Mouse (Mus musculus): ENCODE data around the gene Slc25a44. TPM values are rescaled to one million over a fixed set of nuclear protein-coding genes. Genes with fewer than 3 reads are reported as not detected.
"Not testable (repeated sequence)": the region's sequence is repeated elsewhere in the genome, so short reads cannot be mapped to it uniquely, and the experiment has no call there.

Slc25a44 gene
- polyA plus RNA-seq, 1 experiment: 44.8 TPM

GRCm38 (mm10) chr3:88403522-88404230 lies 21.3 kb downstream of the Slc25a44 start:
- H3K27ac ChIP-seq (ENCODE audit: insufficient read depth, low read depth, low read length): no peak overlapping the region
- no peak for TF ChIP-seq CTCF (IDR thresholded peaks at IDR 0.05; ENCODE audit: extremely low read depth, insufficient read length, insufficient replicate concordance, low read depth, low read length)
- TF ChIP-seq POLR2A (IDR thresholded peaks at IDR 0.05; ENCODE audit: low read depth, low read length): no peak
- no peak overlapping the region for H3K4me3 ChIP-seq (ENCODE audit: low read depth, low read length)
- H3K36me3 ChIP-seq (ENCODE audit: control insufficient read depth, insufficient read depth, low read length): peaks cover 8% of the 10 kb centered on the region; the same call in 1 of the 2 replicates
- 91% methylated on average over 10 of the region's 10 CpGs for WGBS
- no peaks in the 10 kb centered on the region for H3K27me3 ChIP-seq (ENCODE audit: control insufficient read depth, insufficient read depth, low read length)
- H3K4me1 ChIP-seq (ENCODE audit: control insufficient read depth, insufficient read depth, insufficient read length, low read length): peaks cover 9% of the 10 kb centered on the region; the same call in 1 of the 2 replicates

- Histone ChIP-seq H3K36me3 (ENCODE audit: control insufficient read depth, insufficient read depth, low read length) (peaks cover 14% of the 10 kb centered on the region; the same call in 1 of the 2 replicates), H3K4me1 (ENCODE audit: control insufficient read depth, insufficient read depth, insufficient read length, low read length) (no peaks in the 10 kb centered on the region), H3K27ac (ENCODE audit: insufficient read depth, low read depth, low read length) (no peak overlapping the region), H3K4me3 (ENCODE audit: low read depth, low read length) (no peak overlapping the region), H3K27me3 (ENCODE audit: control insufficient read depth, insufficient read depth, low read length) (no peaks in the 10 kb centered on the region)
- WGBS: 89% methylated on average over 2 of the region's 2 CpGs
- TF ChIP-seq POLR2A (IDR thresholded peaks at IDR 0.05; ENCODE audit: low read depth, low read length) (no peak), CTCF (IDR thresholded peaks at IDR 0.05; ENCODE audit: extremely low read depth, insufficient read length, insufficient replicate concordance, low read depth, low read length) (no peak)
These were observed 26.3 kb downstream of the Slc25a44 start for GRCm38 (mm10) chr3:88398666-88399065.

- no peak for TF ChIP-seq POLR2A (IDR thresholded peaks at IDR 0.05; ENCODE audit: low read depth, low read length)
- no peak for TF ChIP-seq CTCF (IDR thresholded peaks at IDR 0.05; ENCODE audit: extremely low read depth, insufficient read length, insufficient replicate concordance, low read depth, low read length)
- WGBS: 83% methylated on average over 8 of the region's 8 CpGs
- Histone ChIP-seq H3K4me3 (ENCODE audit: low read depth, low read length) (peak overlapping the region; percentile 8; the same call in 1 of the 2 replicates), H3K27me3 (ENCODE audit: control insufficient read depth, insufficient read depth, low read length) (peaks cover 5% of the 10 kb centered on the region; the same call in 1 of the 2 replicates), H3K27ac (ENCODE audit: insufficient read depth, low read depth, low read length) (no peak overlapping the region), H3K36me3 (ENCODE audit: control insufficient read depth, insufficient read depth, low read length) (peaks cover 13% of the 10 kb centered on the region; the same call in 1 of the 2 replicates), H3K4me1 (ENCODE audit: control insufficient read depth, insufficient read depth, insufficient read length, low read length) (no peaks in the 10 kb centered on the region)
These were observed 29.2 kb downstream of the Slc25a44 start for GRCm38 (mm10) chr3:88395742-88396141.

- Histone ChIP-seq H3K4me1 (ENCODE audit: control insufficient read depth, insufficient read depth, insufficient read length, low read length) (no peaks in the 10 kb centered on the region), H3K36me3 (ENCODE audit: control insufficient read depth, insufficient read depth, low read length) (peaks cover 12% of the 10 kb centered on the region), H3K27ac (ENCODE audit: insufficient read depth, low read depth, low read length) (no peak overlapping the region), H3K4me3 (ENCODE audit: low read depth, low read length) (peak overlapping the region; percentile 8; the same call in 1 of the 2 replicates), H3K27me3 (ENCODE audit: control insufficient read depth, insufficient read depth, low read length) (peaks cover 9% of the 10 kb centered on the region)
- no peak for TF ChIP-seq CTCF (IDR thresholded peaks at IDR 0.05; ENCODE audit: extremely low read depth, insufficient read length, insufficient replicate concordance, low read depth, low read length)
- WGBS: 93% methylated on average over 6 of the region's 6 CpGs
These were observed 29.7 kb downstream of the Slc25a44 start for GRCm38 (mm10) chr3:88395288-88395687.

GRCm38 (mm10) chr3:88393776-88394375 lies 31.1 kb downstream of the Slc25a44 start:
- Histone ChIP-seq H3K4me1 (ENCODE audit: control insufficient read depth, insufficient read depth, insufficient read length, low read length) (no peaks in the 10 kb centered on the region), H3K36me3 (ENCODE audit: control insufficient read depth, insufficient read depth, low read length) (peaks cover 8% of the 10 kb centered on the region), H3K27me3 (ENCODE audit: control insufficient read depth, insufficient read depth, low read length) (peaks cover 19% of the 10 kb centered on the region), H3K4me3 (ENCODE audit: low read depth, low read length) (no peak overlapping the region), H3K27ac (ENCODE audit: insufficient read depth, low read depth, low read length) (no peak overlapping the region)
- TF ChIP-seq POLR2A (IDR thresholded peaks at IDR 0.05; ENCODE audit: low read depth, low read length) (no peak), CTCF (IDR thresholded peaks at IDR 0.05; ENCODE audit: extremely low read depth, insufficient read length, insufficient replicate concordance, low read depth, low read length) (no peak)
- WGBS: 83% methylated on average over 9 of the region's 9 CpGs

GRCm38 (mm10) chr3:88384364-88384763 lies 40.6 kb downstream of the Slc25a44 start, which contains the start of gene Bglap:
Gene Bglap, minus strand, starts transcription at chr3:88384464.
- 0 out of 2 replicates have a peak, but pooled peaks cover 2% of the 10 kb centered on the region for H3K27me3 ChIP-seq (ENCODE audit: control insufficient read depth, insufficient read depth, low read length)
- H3K27ac ChIP-seq (ENCODE audit: insufficient read depth, low read depth, low read length): no peak within 1 kb of the TSS
- H3K36me3 ChIP-seq (ENCODE audit: control insufficient read depth, insufficient read depth, low read length): no peaks in the 10 kb centered on the region
- H3K4me3 ChIP-seq (ENCODE audit: low read depth, low read length): no peak within 1 kb of the TSS
- TF ChIP-seq POLR2A (IDR thresholded peaks at IDR 0.05; ENCODE audit: low read depth, low read length) (no peak), CTCF (IDR thresholded peaks at IDR 0.05; ENCODE audit: extremely low read depth, insufficient read length, insufficient replicate concordance, low read depth, low read length) (no peak)
- no peaks in the 10 kb centered on the region; the same call in 1 of the 2 replicates for H3K4me1 ChIP-seq (ENCODE audit: control insufficient read depth, insufficient read depth, insufficient read length, low read length)
- 78% methylated on average over 5 of the region's 5 CpGs for WGBS

- H3K36me3 ChIP-seq (ENCODE audit: control insufficient read depth, insufficient read depth, low read length); H3K4me3 ChIP-seq (ENCODE audit: low read depth, low read length); H3K27ac ChIP-seq (ENCODE audit: insufficient read depth, low read depth, low read length); H3K4me1 ChIP-seq (ENCODE audit: control insufficient read depth, insufficient read depth, insufficient read length, low read length); H3K27me3 ChIP-seq (ENCODE audit: control insufficient read depth, insufficient read depth, low read length): not testable (repeated sequence)
- 59% methylated on average over 3 of the region's 7 CpGs for WGBS
These were observed 42.6 kb downstream of the Slc25a44 start for GRCm38 (mm10) chr3:88382383-88382782.

- H3K4me3 ChIP-seq (ENCODE audit: low read depth, low read length); H3K36me3 ChIP-seq (ENCODE audit: control insufficient read depth, insufficient read depth, low read length); H3K27me3 ChIP-seq (ENCODE audit: control insufficient read depth, insufficient read depth, low read length); H3K27ac ChIP-seq (ENCODE audit: insufficient read depth, low read depth, low read length); H3K4me1 ChIP-seq (ENCODE audit: control insufficient read depth, insufficient read depth, insufficient read length, low read length): not testable (repeated sequence)
- WGBS: 14% methylated on average over 22 of the region's 22 CpGs
These were observed 43.3 kb downstream of the Slc25a44 start for GRCm38 (mm10) chr3:88381389-88382315.

GRCm38 (mm10) chr3:88378599-88378998 lies 46.3 kb downstream of the Slc25a44 start, which contains the start of gene Bglap2:
Gene Bglap2, minus strand, starts transcription at chr3:88378699.
- WGBS: 88% methylated on average over 5 of the region's 5 CpGs
- H3K4me3 ChIP-seq (ENCODE audit: low read depth, low read length); H3K27ac ChIP-seq (ENCODE audit: insufficient read depth, low read depth, low read length); H3K36me3 ChIP-seq (ENCODE audit: control insufficient read depth, insufficient read depth, low read length); H3K4me1 ChIP-seq (ENCODE audit: control insufficient read depth, insufficient read depth, insufficient read length, low read length); H3K27me3 ChIP-seq (ENCODE audit: control insufficient read depth, insufficient read depth, low read length): not testable (repeated sequence)

Data from small intestine, adult 2 months (tissue).